Mouse (Mus musculus) ovary, postnatal 14 days (tissue): ENCODE measurements around the gene Arpc2.

Experiments
- DNase-seq: peaks from one replicate; pipeline ENCODE4 v3.0.0; 2022; ENCODE audit warnings: low spot score

The Arpc2 gene

GRCm38 (mm10) chr1:74239162-74239561, 3.3 kb downstream of the Arpc2 start:
- DNase-seq, result no peak

GRCm38 (mm10) chr1:74239618-74240017, 3.7 kb downstream of the Arpc2 start:
- no peak for DNase-seq

DNA sequence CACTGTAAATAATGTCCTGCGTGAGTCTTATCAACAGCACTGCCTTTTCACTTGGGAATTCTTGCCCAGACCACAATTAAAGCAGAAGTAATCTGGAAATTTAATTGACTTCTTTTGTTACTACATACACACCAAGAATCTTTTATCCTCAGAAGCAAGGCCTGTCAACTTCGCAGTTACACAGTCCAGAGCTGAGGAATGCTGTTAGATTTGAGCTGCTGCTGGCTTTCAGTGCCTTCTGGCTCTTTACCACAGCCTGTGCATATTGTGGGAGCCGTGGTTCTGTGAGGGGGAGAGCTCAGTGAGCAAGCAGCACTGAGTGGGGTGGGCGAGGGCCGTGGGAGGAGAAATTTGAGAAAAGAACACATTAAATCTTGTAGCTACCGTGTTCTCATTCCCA, 4.4 kb downstream of the Arpc2 start:
- no peak for DNase-seq

DNA sequence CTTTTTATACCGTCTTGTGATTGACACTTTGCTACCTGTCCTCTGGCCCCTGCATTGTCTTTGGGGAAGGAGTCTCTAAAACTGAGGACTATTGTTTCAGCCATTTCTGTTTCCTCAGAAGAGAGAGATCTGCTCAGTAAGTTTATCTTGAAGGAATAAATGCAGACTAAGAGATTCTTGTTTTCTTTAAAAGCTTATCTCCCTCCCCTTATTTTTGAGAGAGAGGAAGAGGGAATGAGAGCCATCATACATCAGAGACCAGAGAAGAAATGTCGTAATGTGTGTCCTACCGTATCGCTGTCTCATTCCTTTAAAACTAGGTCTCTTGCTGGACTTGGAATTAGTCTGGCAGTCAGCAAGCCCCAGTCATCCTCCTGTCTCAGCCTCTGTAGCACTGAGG, 4.9 kb downstream of the Arpc2 start:
- DNase-seq, result no peak

DNA sequence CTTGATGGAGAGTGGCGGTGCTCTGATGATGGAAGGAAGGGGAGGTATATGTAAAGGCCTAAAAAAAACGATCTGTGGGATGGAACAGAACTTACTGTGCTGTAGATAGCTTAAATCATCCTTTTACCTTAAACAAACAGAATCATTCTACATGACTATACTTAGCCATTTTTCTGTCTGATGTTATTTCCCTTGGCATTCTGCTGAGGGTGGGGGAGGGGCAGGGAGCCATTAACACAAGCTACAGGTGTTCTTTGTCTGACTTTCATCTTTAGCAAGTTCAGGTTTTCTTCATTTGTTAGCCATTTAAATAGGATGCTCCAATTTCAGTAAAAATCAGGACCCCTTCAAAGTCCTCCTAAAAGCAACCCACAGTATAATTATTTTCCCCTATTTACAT, 9.6 kb downstream of the Arpc2 start:
- no peak for DNase-seq

GRCm38 (mm10) chr1:74248799-74249198, 12.9 kb downstream of the Arpc2 start:
- no peak for DNase-seq

DNA sequence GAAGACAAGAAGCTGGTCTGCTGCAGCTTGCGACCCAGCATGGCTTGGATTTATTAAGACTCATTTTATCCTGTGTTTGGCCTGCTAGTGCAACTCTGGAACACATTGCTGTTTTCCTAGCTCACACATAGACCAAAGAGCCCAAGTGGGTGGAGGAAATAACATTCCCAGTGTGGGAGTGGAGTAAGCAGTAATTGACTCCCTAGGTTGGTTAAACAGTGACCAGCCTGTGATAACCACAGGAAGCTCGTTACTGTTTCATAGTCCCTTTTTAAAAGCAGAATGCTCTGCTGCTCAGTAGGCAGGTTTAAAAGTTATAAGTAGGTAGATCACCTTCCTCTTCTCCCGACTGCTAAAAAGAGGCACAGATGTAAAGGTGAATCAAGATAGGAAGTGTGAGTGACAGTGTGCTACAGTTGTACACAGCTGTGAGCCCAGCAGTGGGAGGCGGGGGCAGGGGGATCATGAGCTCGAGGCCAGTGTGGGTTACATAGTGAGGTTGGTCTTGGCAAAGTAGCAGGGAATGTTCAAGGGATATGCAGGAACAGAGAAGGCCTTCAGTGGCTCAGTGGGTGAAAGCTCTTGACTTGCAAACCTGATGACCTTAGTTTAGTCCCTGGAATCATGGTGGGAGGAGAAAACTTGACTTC, 13.6 kb downstream of the Arpc2 start:
- DNase-seq, result no peak

DNA sequence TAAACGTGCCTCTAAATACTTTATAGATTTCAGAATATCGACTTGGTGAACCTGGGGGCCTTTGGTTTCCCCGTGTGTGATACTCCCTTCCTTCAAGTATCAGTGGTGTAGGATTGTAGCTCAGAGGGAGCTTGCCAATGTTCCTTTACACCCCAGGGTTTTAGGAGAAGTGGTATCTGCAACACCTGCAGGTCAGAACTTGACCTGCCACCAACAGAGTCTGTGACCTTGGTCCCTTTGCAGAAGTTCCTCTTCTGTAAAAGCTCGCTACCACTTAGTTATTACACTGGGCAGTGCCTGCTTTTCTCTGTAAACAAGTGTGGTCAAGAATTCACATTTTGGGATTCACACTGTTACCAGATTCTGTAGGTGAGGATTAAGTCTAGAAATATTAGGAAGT, 14.2 kb downstream of the Arpc2 start:
- DNase-seq, result no peak

DNA sequence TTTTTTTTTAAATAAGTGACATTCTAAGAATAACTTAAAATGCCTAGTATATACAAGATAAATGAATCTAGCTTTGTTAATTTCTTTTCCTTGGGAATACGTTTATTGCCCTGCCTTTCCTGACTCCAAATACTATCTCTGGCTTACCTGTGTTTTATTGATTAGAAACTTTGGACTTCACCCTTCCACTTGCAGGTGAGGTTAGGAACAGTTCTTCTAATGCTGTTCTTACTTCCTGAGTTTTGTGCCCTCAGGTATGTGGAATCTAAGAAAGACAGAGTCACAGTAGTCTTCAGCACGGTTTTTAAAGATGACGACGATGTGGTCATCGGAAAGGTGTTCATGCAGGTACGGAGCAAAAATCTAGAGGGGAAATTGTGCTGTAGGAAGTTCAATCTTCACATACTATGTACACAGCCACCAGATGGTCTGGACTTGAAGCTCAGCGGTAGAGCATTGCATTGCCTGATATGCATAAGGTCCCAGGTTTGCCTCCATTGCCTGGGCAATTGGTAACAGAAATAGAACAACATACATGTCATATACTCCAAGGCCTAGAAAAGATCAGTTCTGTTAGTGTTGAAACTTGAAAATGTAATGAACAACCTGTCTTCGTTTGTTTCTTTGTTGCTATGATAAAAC, 19.9 kb downstream of the Arpc2 start:
- no peak for DNase-seq

DNA sequence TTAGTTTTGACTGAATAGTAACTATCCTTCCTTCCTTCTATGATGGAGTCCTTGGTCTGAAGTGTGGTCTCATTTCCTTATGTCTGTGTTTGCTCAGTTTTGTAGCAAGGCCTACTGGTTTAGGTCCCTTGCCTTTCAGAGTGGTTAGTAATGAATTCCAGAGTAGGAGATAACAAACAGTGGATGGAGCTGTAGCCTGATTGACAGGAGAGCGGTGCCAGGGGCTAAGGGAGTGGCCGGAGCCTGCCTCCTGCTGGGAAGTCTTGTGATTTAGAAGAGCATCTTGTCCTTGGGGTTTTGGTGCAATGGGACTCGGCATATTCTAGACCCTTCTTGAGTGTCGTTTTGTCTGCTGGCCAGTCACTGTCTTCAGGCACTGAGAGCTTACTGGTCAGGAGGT, 20.9 kb downstream of the Arpc2 start:
- DNase-seq, result no peak

DNA sequence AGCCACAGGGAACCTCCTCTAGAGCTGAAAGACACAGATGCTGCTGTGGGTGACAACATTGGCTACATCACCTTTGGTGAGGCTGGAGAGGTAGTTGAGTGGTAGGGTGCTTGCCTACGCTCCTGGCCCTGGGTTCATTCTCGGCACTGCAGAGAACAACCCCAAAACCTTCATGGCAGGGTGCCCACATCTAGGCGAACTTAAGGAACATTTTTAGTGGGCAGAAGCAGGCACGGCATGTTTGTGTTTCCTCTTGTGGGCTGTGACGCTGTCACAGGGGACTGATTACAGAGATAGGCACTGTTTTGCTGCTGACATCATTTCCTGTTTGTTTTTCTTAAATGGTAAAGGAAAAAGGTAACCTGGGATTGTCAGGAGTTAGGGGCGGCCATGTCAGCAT, 26.6 kb downstream of the Arpc2 start:
- DNase-seq, result no peak

DNA sequence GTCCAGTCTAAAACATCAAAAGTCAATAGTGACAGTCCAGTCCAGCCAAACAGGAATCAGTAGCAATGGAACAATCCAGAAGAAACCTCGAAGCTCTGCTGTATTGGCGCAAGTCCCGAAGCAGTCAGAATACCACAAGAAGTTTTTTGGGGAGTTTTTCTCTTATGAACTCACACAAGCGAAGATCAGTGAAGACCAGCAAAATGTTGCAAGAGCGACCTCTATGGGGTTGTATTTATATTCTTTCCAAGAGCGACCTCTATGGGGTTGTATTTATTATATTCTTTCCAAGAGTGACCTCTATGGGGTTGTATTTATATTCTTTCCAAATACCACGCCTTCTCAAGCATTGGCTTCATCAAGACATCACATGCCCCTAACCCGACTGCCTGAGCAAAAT, 32.9 kb downstream of the Arpc2 start:
- no peak for DNase-seq

GRCm38 (mm10) chr1:74271659-74272058, 35.8 kb downstream of the Arpc2 start:
- DNase-seq, result no peak

- no peak for DNase-seq
Measured at GRCm38 (mm10) chr1:74275015-74275414, 39.1 kb downstream of the Arpc2 start.

DNA sequence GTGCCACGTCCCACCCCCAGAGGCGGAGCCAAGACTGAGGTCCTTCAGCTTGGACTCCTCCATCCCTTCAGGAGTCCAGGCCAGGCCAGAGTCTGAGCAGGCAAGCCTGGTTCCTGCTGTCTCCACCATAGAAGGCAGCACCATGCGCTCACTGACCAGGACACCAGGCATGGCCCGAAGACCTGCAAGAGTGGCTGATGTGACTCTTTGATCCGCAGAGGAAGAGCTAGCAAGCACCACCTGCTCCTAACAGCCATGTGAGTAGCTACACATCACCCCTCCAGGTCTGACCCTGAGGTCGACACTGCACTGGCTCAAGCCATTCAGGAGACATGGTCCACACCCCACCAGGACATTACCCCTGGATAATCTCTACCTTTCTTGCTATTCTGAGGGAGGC, 41.2 kb downstream of the Arpc2 start:
- DNase-seq, result no peak

DNA sequence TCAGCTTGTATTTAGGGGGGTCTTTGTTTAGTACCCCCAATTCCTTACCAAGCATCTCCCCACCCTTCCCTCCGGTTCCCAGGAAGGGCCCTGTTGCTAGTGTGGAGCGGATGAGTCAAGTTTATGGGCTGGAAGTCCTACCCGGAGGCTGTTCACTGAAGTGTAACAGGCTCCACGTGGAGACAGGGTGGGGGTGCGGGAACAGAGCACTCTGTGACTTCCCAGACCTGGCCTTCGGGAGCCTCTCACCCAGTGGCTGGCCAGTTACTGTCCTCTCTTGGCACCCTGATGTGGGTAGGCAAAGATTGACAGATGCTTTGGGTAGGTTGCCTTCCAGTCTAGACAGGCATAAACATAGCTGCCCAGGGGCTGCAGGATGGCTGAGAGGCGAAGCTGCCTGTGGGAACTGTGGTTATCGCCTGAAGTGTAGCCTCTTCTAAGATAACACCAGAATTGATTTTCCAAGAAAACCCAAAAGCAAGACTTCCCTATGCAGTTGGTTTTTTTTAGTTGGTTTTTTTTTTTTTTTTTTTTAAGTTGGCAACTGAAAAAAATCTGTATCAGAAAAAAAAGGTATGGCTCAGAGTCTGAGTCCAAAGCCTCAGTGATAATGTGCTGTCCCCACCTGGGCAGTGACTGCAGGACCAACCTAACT, 42.1 kb downstream of the Arpc2 start:
- no peak for DNase-seq

DNA sequence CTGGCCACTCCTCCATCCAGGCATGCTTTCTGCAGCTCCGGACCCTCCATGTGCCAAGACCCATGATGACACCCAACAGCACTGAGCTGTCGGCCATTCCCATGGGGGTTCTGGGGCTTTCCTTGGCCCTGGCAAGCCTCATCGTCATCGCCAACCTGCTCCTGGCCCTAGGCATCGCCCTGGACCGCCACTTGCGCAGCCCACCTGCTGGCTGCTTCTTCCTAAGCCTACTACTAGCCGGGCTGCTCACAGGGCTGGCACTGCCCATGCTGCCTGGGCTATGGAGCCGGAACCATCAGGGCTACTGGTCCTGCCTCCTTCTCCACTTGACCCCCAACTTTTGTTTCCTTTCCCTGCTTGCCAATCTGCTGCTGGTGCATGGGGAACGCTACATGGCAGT, 42.7 kb downstream of the Arpc2 start, which contains the start of gene Gpbar1:
Gene Gpbar1, plus strand, starts transcription at position 13 of the 400 bp plus-strand sequence.
- no peak for DNase-seq

- DNase-seq, result no peak
Measured at GRCm38 (mm10) chr1:74278988-74279387, 43.1 kb downstream of the Arpc2 start.

DNA sequence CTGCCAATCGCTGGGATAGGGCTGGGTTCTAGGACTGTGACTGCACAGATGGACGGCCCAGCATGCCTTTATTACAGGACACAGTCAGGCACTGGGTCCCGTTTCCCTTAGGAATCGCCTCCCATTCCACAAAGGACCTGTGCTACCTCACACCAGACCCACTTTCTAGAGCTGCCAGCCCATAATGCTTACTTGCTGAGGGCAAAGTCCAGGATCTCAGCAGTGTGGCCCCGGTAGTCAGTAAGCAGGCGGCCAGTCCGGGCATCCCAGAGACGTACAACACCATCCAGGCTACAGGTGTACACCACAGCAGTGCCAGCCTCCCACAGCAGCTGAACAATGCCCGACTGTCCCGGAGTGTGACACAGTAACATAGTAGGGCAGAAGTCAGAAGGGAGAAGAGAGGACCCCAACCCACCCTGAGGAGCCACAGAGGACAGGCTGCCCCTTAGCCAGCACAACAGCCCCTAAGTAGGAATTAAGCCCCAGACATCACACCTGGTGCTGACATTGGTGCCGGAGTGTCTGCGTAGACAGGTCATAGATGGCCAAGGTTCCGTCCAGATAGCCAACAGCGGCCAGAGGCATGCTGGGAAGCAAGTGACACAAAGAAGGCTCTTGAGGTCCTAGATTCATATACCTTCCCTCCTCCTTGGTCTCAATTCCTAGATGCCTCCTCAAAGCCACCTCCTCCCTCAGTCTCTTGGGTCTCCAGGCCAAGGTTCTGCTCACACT, 44.9 kb downstream of the Arpc2 start:
- no peak for DNase-seq

DNA sequence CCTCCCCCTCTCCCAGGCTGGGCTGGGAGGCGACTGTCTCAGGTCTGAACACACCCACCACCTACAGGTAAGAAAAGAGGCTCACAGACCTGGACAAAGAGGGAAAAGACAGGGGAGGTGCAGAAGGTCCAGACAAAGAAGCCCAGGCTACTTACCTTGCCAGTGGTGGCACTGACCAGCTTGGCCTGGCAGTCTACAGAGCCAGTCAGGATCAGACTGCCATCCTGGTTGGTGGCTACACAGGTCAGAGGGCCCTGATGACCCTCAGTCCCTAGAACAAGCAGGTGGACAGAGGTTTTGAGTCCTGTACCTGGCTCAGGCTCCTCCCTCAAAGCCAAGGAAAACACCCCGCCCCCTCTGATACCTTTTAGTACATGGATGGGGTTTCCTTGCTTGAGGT, 45.5 kb downstream of the Arpc2 start:
- DNase-seq, result no peak

DNA sequence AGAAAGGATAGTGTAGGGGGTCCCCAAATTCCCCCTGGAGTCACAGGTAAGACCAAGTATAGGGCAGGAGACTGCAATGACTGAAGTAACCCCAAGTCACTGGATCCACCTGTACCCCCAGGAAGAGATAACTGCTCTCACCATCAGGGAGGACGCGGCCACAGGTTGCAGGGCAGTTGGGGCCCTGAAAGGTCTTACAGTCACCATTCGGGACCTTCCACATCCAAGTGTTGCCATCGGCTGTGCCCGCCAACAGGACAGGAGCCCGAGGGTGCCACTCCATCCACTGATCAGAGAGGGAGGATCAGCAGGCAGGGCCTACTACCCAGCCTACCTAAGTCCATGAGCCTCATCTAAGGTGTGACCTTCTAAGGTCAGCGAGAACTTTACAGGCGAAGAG, 46.0 kb downstream of the Arpc2 start:
- DNase-seq, result no peak

DNA sequence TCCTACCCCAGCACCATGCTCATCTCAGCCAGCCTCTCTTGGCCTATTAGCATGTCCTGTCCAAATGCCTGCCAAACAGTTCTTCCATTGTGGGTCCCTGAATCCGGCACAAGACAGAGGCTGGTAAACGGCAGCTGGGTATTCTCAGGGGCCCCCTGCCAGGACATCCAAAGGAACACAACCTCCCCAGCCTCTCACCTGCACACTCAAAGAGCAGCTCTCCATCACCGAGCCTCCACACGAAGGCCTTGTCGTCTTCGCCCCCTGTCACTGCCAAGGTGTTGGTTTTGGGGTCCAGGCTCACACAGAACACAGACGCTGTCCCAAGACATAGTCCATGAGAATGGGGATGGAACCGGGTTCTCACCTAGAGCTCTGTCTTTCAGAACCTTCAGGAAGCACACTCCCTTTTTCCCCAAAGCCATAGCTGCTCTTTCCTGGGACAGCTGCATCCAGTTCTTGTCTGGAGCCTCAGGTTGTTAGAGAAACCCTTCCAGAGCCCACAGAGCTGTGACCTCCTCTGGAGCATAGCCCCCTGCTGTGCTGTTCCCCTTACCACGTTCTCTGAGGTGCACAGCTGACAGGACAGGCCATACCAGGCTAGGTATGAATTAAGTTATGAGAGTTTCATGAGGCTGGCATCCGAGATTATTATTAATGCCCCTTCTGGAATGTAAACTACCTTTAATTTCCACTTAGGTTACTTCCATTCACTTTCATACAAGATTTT, 47.2 kb downstream of the Arpc2 start:
- no peak for DNase-seq
